Mouse (Mus musculus) embryonic facial prominence, embryonic 12.5 days (tissue): ENCODE measurements around the gene Pakap. TPM values are rescaled to one million over a fixed set of nuclear protein-coding genes. Genes with fewer than 3 reads are reported as not detected.

Experiments
- ATAC-seq: fragments of 200-750 bp; cut with Nextera tagmentation; 2 replicates; pipeline ENCODE4 v1.8.0; 2017; ENCODE audit not compliant: insufficient number of reproducible peaks, insufficient read depth, low FRiP score, low TSS enrichment
- H3K27ac ChIP-seq: fragments of 300-500 bp; sonication (generic); 2 replicates; pipeline ENCODE4 v1.5.1; 2016; ENCODE audit warnings: mild to moderate bottlenecking
- H3K27me3 ChIP-seq: fragments of 300-500 bp; sonication (generic); 2 replicates; pipeline ENCODE4 v1.6.1; 2016; ENCODE audit warnings: mild to moderate bottlenecking, moderate library complexity
- H3K36me3 ChIP-seq: fragments of 300-500 bp; sonication (generic); 2 replicates; pipeline ENCODE4 v1.6.1; 2016; ENCODE audit warnings: mild to moderate bottlenecking
- H3K4me1 ChIP-seq: fragments of 300-500 bp; sonication (generic); 2 replicates; pipeline ENCODE4 v1.6.1; 2016
- H3K4me2 ChIP-seq: fragments of 300-500 bp; sonication (generic); replicated peaks from 2 replicates; pipeline ENCODE4 v1.6.1; 2016; ENCODE audit warnings: mild to moderate bottlenecking, moderate library complexity
- H3K4me3 ChIP-seq: fragments of 300-500 bp; sonication (generic); 2 replicates; pipeline ENCODE4 v1.5.1; 2016; ENCODE audit warnings: mild to moderate bottlenecking
- H3K9ac ChIP-seq: fragments of 300-500 bp; sonication (generic); 2 replicates; pipeline ENCODE4 v1.6.1; 2016; ENCODE audit warnings: mild to moderate bottlenecking, moderate library complexity
- H3K9me3 ChIP-seq: fragments of 300-500 bp; sonication (generic); 2 replicates; pipeline ENCODE4 v1.6.1; 2016; ENCODE audit warnings: mild to moderate bottlenecking, moderate library complexity
- whole genome bisulfite sequencing: fragments of 180-500 bp; shearing (Covaris S2); methylation state at CpG from one replicate; pipeline ENCODE4 v1.1.7; 2016; 5-methylcytosine and 5-hydroxymethylcytosine counted together
- polyA plus RNA-seq: library from polyadenylated mRNA; unstranded; fragments of >200 nt; fragmentation: Nextera tagmentation; extraction: Ambion mirVana; gene quantifications from 2 replicates; pipeline ENCODE4 v1.2.1, GENCODE M21; 2016

Gene Pakap
- polyA plus RNA-seq, 1 experiment from 2014 or later = 42.5 TPM

GRCm38 (mm10) chr4:57930559-57931170 is 362.7 kb downstream of the Pakap start:
- Histone ChIP-seq H3K4me3 (no peak overlapping the region), H3K36me3 (no peaks in the 10 kb centered on the region), H3K9me3 (no peaks in the 10 kb centered on the region), H3K27me3 (no peaks in the 10 kb centered on the region), H3K4me1 (no peaks in the 10 kb centered on the region), H3K4me2 (no peak overlapping the region), H3K9ac (no peak overlapping the region), H3K27ac (no peak overlapping the region)
- WGBS = 80% methylated on average over 5 of the region's 5 CpGs
- no peak for ATAC-seq

- no peak for ATAC-seq
- H3K27ac ChIP-seq = no peak overlapping the region
- no peaks in the 10 kb centered on the region for H3K4me1 ChIP-seq
- H3K27me3 ChIP-seq = no peaks in the 10 kb centered on the region
- H3K9me3 ChIP-seq = no peaks in the 10 kb centered on the region
- no peak overlapping the region for H3K4me3 ChIP-seq
- H3K9ac ChIP-seq = no peak overlapping the region
- H3K4me2 ChIP-seq = no peak overlapping the region
- no peaks in the 10 kb centered on the region for H3K36me3 ChIP-seq
- 65% methylated on average over 5 of the region's 5 CpGs for WGBS
Measured at GRCm38 (mm10) chr4:57934181-57934580, 366.2 kb downstream of the Pakap start.

- Histone ChIP-seq H3K4me1 (no peaks in the 10 kb centered on the region), H3K36me3 (no peaks in the 10 kb centered on the region), H3K4me2 (no peak overlapping the region), H3K9me3 (no peaks in the 10 kb centered on the region), H3K27me3 (no peaks in the 10 kb centered on the region), H3K4me3 (no peak overlapping the region), H3K9ac (no peak overlapping the region), H3K27ac (no peak overlapping the region)
- ATAC-seq = no peak
- WGBS = 85% methylated on average over 6 of the region's 6 CpGs
Measured at GRCm38 (mm10) chr4:57937292-57937691, 369.3 kb downstream of the Pakap start.

- Histone ChIP-seq H3K9me3 (no peaks in the 10 kb centered on the region), H3K4me1 (no peaks in the 10 kb centered on the region), H3K27ac (no peak overlapping the region), H3K9ac (no peak overlapping the region), H3K4me2 (no peak overlapping the region), H3K4me3 (no peak overlapping the region), H3K27me3 (no peaks in the 10 kb centered on the region), H3K36me3 (peaks cover 18% of the 10 kb centered on the region)
- WGBS = 90% methylated on average over 4 of the region's 4 CpGs
- ATAC-seq = no peak
Measured at GRCm38 (mm10) chr4:57940631-57941030, 372.7 kb downstream of the Pakap start.

- Histone ChIP-seq H3K4me1 (no peaks in the 10 kb centered on the region), H3K27ac (no peak overlapping the region), H3K36me3 (peaks cover 29% of the 10 kb centered on the region), H3K9ac (no peak overlapping the region), H3K9me3 (no peaks in the 10 kb centered on the region), H3K27me3 (no peaks in the 10 kb centered on the region), H3K4me3 (no peak overlapping the region), H3K4me2 (no peak overlapping the region)
- no peak for ATAC-seq
- WGBS = 89% methylated on average over 2 of the region's 2 CpGs
Measured at GRCm38 (mm10) chr4:57942892-57943291, 374.9 kb downstream of the Pakap start.

Other genes starting within 250 kb of the Pakap start
- gene Palm2, start 133.9 kb upstream of the Pakap start, polyA plus RNA-seq = 11.0 and 11.5 TPM in 2 replicates
- gene Akap2, start 149.5 kb downstream of the Pakap start, polyA plus RNA-seq = 25.2 and 29.8 TPM in 2 replicates